Mouse (Mus musculus): ENCODE measurements around the gene Tmem119. TPM values are rescaled to one million over a fixed set of nuclear protein-coding genes. Genes with fewer than 3 reads are reported as not detected.

The Tmem119 gene
- polyA plus RNA-seq (2016; fragmentation: Nextera tagmentation; extraction: Ambion mirVana): 28.8 and 36.2 TPM in 2 replicates

DNA sequence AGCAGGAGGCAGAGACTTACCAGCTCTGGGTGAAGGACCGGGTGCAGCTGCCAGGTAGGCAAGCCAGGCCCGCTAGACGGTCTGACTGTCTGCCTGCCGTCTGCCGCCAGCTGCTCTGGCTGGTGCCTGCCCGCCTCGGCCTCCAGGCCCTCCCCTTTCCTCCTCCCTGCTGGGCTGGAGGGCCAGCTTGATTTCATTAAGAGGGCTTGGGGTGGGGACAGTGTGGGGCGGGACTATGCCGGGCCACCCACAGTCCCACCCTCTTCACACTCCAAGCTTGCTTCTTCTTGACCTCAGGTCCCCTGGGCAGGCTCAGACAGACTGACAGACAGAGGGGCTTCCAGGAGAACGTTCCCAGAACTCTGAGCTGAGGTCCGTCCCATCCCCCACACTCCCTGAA lies at the start of gene Tmem119:
Gene Tmem119, minus strand, starts transcription at position 237 of the 400 bp plus-strand sequence.
- DNase-seq (ENCODE audit: extremely low spot score, low spot score): peak; percentile 64
- Histone ChIP-seq H3K27ac (peak within 1 kb of the TSS; percentile 80), H3K4me3 (peak within 1 kb of the TSS; percentile 36), H3K36me3 (replicated peaks) (no peaks in the 10 kb centered on the region), H3K9me3 (no peaks in the 10 kb centered on the region), H3K27me3 (ENCODE audit: poor library complexity, severe bottlenecking) (peaks cover 50% of the 10 kb centered on the region), H3K4me1 (peaks cover 67% of the 10 kb centered on the region)
- WGBS: 1% methylated on average over 11 of the region's 11 CpGs

DNA sequence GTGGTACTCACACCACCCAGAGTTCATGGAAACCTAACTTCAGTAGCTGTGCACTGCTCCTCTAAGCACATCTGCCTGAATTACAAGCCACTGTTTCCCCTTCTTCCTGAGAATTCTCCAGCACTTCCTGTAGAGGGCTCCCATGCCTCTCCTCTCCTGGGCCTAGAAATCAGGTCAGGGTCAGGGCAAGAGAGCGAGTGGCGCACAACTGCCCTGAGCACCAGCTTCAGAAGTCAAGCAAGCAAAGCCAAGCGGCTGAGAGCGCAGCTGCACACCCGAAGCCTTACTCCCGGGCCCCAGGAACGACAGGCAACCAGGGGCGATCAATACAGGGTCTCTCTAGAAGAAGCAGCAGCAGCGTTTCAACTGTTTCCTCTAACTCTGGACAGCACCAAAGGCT lies 47.3 kb upstream of the Tmem119 start:
- Histone ChIP-seq H3K4me1 (no peaks in the 10 kb centered on the region), H3K36me3 (replicated peaks) (peaks cover 99% of the 10 kb centered on the region), H3K9me3 (no peaks in the 10 kb centered on the region; the same call in 1 of the 2 replicates), H3K4me3 (no peak overlapping the region), H3K27me3 (ENCODE audit: poor library complexity, severe bottlenecking) (no peaks in the 10 kb centered on the region), H3K27ac (no peak overlapping the region)
- no peak for DNase-seq (ENCODE audit: extremely low spot score, low spot score)
- 93% methylated on average over 9 of the region's 9 CpGs for WGBS

DNA sequence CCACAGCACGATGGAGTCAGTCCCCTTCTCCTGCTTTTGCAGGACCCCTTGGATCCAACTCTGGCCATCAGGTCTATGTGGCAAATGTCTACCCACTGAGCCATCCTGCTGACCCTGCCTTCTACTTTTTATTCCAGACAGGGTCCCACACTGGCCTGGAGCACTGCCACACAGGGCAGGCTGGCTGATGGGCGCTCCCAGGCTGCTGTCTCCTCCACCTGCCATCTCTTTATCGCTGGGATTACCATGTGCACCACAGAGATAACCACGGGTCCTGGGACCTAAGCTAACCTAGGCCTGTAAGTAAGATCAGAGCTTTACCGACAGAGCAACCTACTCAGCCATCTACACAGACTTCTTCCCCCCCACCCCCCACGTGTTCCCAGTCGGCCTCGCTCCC lies 46.3 kb upstream of the Tmem119 start:
- no peaks in the 10 kb centered on the region for H3K27me3 ChIP-seq (ENCODE audit: poor library complexity, severe bottlenecking)
- H3K4me1 ChIP-seq: no peaks in the 10 kb centered on the region
- peaks cover 100% of the 10 kb centered on the region for H3K36me3 ChIP-seq (replicated peaks)
- no peaks in the 10 kb centered on the region; the same call in 1 of the 2 replicates for H3K9me3 ChIP-seq
- H3K27ac ChIP-seq: no peak overlapping the region
- 93% methylated on average over 8 of the region's 8 CpGs for WGBS
- DNase-seq (ENCODE audit: extremely low spot score, low spot score): no peak
- H3K4me3 ChIP-seq: no peak overlapping the region

DNA sequence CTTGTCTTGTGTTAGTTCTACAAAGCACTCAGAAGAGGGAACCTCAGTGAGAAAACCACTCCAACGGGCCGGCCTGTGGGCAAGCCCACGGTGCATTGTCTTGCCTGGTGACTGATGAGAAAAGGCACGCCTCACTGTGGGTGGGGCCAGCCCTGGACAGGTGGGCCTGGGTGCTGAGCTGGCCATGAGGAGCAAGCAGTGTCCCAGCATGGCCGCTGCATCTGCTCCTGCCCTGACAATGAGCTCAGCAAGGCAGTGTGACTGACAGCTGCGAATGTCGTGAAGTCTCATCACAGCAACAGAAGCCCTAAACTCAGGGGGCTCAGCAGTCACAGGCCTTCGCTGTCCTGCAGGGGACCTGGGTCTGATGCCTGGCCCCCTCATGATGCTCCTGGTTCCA lies 45.3 kb upstream of the Tmem119 start:
- no peak overlapping the region for H3K4me3 ChIP-seq
- H3K36me3 ChIP-seq (replicated peaks): peaks cover 98% of the 10 kb centered on the region
- no peaks in the 10 kb centered on the region for H3K27me3 ChIP-seq (ENCODE audit: poor library complexity, severe bottlenecking)
- H3K27ac ChIP-seq: no peak overlapping the region
- DNase-seq (ENCODE audit: extremely low spot score, low spot score): no peak
- H3K4me1 ChIP-seq: no peaks in the 10 kb centered on the region
- no peaks in the 10 kb centered on the region; the same call in 1 of the 2 replicates for H3K9me3 ChIP-seq
- WGBS: 95% methylated on average over 8 of the region's 8 CpGs

DNA sequence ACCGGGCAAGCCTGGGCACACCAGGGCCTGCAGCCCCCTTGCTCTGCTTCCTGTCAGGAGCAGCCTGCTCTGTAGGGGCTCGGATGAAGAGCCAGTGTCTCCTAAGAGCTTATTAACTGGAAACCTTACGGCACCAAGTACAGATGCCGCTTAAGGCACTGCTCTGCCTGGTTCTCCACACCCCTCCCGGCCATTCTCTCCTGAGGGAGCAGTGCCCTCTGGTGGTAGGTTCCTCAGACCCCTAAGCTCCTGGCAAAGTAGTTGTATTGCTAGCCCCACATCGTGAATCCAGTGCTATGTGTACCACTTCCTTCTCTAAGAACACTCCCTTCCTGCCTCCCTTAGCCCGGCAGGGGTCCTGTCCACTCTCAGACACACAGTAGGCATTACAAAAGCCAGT lies 44.4 kb upstream of the Tmem119 start:
- Histone ChIP-seq H3K36me3 (replicated peaks) (peaks cover 98% of the 10 kb centered on the region), H3K27me3 (ENCODE audit: poor library complexity, severe bottlenecking) (no peaks in the 10 kb centered on the region), H3K27ac (no peak overlapping the region), H3K9me3 (no peaks in the 10 kb centered on the region; the same call in 1 of the 2 replicates), H3K4me3 (no peak overlapping the region), H3K4me1 (no peaks in the 10 kb centered on the region)
- 79% methylated on average over 7 of the region's 7 CpGs for WGBS
- peak; percentile 32 for DNase-seq (ENCODE audit: extremely low spot score, low spot score)

DNA sequence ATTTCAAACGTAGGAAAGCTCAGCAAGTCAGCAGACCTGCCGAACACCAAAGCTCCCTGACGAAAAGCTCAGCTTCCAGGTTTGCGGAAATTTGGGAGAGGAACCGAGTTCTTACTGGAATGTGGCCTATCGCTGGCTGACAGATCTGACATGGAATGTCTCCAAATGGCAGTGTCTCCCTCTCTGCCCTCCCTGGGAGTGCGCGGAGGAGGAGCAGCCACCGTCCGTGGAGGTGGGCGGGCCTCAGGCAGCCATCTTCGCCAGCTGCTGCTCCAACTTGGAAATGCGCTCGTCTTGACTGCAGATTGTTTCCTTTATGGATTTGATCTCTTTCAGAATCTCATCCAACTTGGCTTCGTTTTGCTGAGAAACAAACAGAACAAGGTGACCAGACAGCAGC lies 43.8 kb upstream of the Tmem119 start:
- Histone ChIP-seq H3K27me3 (ENCODE audit: poor library complexity, severe bottlenecking) (no peaks in the 10 kb centered on the region), H3K4me1 (no peaks in the 10 kb centered on the region), H3K27ac (no peak overlapping the region), H3K4me3 (no peak overlapping the region), H3K36me3 (replicated peaks) (peaks cover 94% of the 10 kb centered on the region), H3K9me3 (no peaks in the 10 kb centered on the region; the same call in 1 of the 2 replicates)
- DNase-seq (ENCODE audit: extremely low spot score, low spot score): no peak
- 92% methylated on average over 15 of the region's 15 CpGs for WGBS

DNA sequence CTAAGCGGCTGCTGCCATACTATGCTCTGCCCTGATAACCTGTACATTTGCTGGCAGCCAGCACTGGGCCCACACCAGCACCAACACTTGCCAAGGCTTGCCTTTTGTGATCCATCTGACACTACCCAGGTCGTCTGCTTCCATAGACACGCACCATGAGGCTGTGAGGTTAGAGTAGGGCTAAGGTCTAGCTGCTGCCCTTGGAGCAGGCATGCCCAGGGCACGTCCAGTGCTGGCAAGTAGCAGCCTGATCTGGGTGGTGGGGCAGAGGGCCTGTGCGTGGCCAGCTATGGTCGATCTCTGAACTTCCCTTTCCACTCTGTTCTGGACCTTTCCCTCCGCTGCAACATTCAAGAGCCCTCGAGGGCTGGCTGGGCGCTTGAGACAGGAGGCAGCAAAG lies 42.6 kb upstream of the Tmem119 start:
- DNase-seq (ENCODE audit: extremely low spot score, low spot score): no peak
- Histone ChIP-seq H3K27me3 (ENCODE audit: poor library complexity, severe bottlenecking) (no peaks in the 10 kb centered on the region), H3K27ac (0 out of 2 replicates have a peak overlapping the region, but pooled peaks have one; percentile 7), H3K4me3 (no peak overlapping the region), H3K4me1 (no peaks in the 10 kb centered on the region), H3K9me3 (no peaks in the 10 kb centered on the region), H3K36me3 (replicated peaks) (peaks cover 85% of the 10 kb centered on the region)
- WGBS: 95% methylated on average over 9 of the region's 9 CpGs

DNA sequence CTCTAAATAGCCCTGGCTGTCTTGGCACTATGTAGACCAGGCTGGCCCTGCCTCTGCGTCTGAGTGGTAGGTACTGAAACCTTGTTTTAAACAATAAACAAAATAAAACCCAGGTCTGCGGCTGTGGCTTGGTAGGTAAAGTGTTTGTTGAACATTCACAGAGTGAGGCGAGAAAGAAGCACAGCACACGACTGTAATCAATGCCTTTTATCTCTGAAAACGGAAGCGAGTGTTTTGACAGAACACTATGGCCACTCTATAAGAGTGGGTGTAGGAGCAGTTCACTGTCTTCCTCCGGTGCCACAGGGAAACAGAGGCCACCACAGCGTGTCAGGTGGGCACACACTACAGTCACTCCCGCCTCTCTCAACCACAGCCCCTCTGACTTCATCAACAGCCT lies 41.9 kb upstream of the Tmem119 start:
- no peaks in the 10 kb centered on the region for H3K4me1 ChIP-seq
- H3K27me3 ChIP-seq (ENCODE audit: poor library complexity, severe bottlenecking): no peaks in the 10 kb centered on the region
- H3K9me3 ChIP-seq: no peaks in the 10 kb centered on the region
- 95% methylated on average over 9 of the region's 9 CpGs for WGBS
- no peak overlapping the region for H3K27ac ChIP-seq
- H3K36me3 ChIP-seq (replicated peaks): peaks cover 78% of the 10 kb centered on the region
- H3K4me3 ChIP-seq: no peak overlapping the region
- DNase-seq (ENCODE audit: extremely low spot score, low spot score): no peak

DNA sequence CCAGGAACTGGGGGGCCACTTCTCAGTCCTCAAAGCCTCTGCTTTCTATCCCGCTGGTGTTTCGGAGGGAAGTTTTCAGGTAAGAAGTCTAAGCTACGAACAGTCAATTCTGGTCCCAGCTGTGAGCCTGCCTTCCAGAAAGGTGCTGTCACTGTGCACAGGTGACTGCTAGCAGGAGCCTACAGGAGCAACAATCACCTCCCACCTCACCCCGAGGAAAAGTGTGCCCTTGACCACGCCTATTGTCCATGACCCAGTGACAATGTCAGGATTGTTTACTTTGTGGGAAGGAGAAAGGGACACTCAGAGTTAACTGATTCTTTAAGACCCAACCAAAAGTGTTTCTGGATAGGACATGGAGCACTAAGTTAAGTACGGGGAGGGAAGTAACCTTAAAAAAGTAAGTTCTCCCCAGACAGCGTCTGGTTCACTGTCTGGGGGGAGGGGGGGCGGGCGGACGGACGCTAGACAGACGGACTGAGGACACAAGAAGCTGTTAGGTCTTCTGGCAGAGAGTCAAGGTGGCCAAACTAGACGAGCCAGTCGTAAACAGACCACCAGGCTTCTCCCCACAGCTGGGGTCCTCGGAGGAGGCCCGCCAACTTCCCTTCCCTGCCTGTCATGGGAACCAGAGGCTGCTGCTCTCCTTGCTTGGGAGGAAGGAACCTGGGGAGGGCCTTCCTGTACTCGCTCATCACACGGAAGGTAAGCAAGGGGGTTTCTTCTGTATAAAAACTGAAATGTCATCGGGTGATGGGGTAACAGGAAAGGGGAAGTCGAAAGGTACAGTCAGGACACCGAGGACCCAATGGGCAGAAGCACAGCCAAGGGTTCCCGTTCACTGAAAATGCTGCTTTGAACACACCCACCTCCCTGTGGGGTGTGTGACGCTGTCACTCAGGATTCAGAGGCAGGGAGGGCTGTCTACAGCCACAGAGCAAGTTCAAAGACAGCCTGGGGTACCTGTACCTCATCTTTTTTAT lies 41.2 kb upstream of the Tmem119 start:
- Histone ChIP-seq H3K4me3 (no peak overlapping the region), H3K9me3 (no peaks in the 10 kb centered on the region), H3K27ac (no peak overlapping the region), H3K27me3 (ENCODE audit: poor library complexity, severe bottlenecking) (no peaks in the 10 kb centered on the region), H3K36me3 (replicated peaks) (peaks cover 71% of the 10 kb centered on the region), H3K4me1 (no peaks in the 10 kb centered on the region)
- no peak for DNase-seq (ENCODE audit: extremely low spot score, low spot score)
- 90% methylated on average over 23 of the region's 23 CpGs for WGBS

DNA sequence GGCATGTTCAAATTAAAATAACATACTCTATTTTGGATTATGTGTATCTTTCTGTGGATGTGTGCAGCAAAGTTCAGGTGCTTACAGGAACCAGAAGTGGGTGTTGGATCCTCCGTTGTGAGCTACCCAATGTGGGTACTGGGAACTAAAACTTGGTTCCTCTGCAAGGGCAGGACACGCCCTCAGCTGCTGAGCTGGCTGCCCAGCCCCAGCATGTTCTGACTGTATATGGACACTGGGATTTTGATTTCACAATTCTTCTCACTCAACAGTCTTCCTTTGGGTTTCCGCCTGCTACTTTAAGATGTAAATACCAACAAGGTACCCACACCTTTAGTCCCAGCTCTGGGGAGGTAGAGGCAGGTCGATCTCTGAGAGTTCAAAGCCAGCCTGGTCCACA lies 40.1 kb upstream of the Tmem119 start:
- DNase-seq (ENCODE audit: extremely low spot score, low spot score): no peak
- Histone ChIP-seq H3K27me3 (ENCODE audit: poor library complexity, severe bottlenecking) (no peaks in the 10 kb centered on the region), H3K27ac (no peak overlapping the region), H3K4me1 (no peaks in the 10 kb centered on the region), H3K9me3 (no peaks in the 10 kb centered on the region), H3K4me3 (no peak overlapping the region), H3K36me3 (replicated peaks) (peaks cover 60% of the 10 kb centered on the region)
- 94% methylated on average over 4 of the region's 4 CpGs for WGBS

DNA sequence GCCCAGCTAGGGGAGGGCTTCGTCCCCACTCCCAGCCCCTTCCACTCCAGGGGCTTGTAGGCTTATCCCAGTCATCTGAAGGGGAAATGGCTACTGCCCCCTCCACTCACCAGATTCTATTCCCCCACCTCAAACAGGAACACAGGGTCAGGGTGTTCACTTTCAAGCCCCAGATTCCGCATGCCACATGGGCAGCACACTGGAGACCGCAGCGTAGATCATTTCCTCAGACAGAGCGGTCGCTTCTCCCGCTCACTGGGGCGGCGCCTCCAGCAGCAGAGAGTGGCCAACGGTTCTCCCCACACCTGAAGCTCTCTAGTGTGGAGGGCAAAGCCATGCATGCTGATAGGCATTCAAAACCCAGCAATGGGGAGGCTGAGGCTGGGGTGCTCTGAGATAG lies 36.6 kb upstream of the Tmem119 start:
- Histone ChIP-seq H3K27me3 (ENCODE audit: poor library complexity, severe bottlenecking) (no peaks in the 10 kb centered on the region), H3K4me3 (no peak overlapping the region), H3K36me3 (replicated peaks) (peaks cover 26% of the 10 kb centered on the region), H3K9me3 (no peaks in the 10 kb centered on the region), H3K27ac (no peak overlapping the region), H3K4me1 (peaks cover 9% of the 10 kb centered on the region; the same call in 1 of the 2 replicates)
- WGBS: 94% methylated on average over 10 of the region's 10 CpGs
- DNase-seq (ENCODE audit: extremely low spot score, low spot score): no peak

DNA sequence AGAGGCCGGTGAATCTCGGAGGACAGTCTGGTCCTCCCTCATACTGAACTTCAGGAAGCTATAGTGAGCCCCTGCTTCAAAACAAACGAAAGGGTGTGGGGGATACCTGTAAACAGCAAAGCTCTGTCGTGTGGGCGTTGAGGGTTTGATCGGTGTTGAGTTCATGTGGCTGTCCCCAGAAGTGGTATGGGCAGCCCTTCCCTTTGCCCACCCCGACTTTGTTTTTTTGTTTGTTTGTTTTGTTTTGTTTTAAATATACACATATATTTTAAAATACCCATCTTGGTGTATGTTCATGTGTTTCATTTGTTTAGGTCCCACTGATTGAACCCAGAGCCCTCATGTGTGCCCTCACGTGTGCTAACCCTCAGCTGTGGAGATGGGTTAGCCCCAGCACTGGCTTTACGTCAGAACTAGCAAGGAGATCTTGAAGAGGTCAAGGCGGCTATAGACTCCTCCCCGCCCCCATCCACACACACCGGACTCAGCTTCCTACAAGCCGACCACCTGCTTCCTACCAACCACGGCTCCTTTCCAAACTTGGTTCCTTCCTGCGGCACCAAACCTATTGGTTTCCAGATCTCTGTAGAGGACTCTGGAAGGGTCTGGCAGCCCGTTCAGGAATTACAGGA lies 33.1 kb upstream of the Tmem119 start:
- 0 out of 2 replicates have a peak, but pooled peaks cover 2% of the 10 kb centered on the region for H3K36me3 ChIP-seq (replicated peaks)
- no peak for DNase-seq (ENCODE audit: extremely low spot score, low spot score)
- no peaks in the 10 kb centered on the region for H3K9me3 ChIP-seq
- H3K27ac ChIP-seq: no peak overlapping the region
- WGBS: 75% methylated on average over 16 of the region's 16 CpGs
- peaks cover 16% of the 10 kb centered on the region for H3K4me1 ChIP-seq
- no peaks in the 10 kb centered on the region for H3K27me3 ChIP-seq (ENCODE audit: poor library complexity, severe bottlenecking)
- H3K4me3 ChIP-seq: no peak overlapping the region

DNA sequence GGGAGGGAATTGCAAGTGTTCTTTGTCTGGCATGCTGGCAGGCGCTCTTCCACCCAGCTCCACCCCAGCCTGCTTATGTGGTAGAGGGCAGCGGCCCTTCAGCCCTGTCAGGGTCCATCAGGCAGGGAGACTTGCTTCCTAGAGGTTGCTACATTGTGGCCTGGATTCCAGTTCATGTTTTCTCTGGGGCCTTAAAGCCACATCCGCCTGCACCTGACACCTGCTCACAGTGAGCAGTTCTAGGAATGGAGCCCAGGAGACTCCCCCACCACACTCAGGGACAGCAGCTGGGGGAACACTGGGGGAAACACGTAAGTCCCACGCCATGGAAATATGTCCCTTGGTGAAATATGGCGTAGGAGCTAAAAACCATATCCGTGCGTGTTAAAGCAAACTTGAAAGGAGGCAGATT lies 32.2 kb upstream of the Tmem119 start, which contains the start of gene Selplg:
Gene Selplg, minus strand, starts transcription at position 155 of the 412 bp plus-strand sequence.
- Histone ChIP-seq H3K9me3 (no peaks in the 10 kb centered on the region), H3K4me3 (no peak within 1 kb of the TSS), H3K27me3 (ENCODE audit: poor library complexity, severe bottlenecking) (no peaks in the 10 kb centered on the region), H3K4me1 (peaks cover 20% of the 10 kb centered on the region), H3K36me3 (replicated peaks) (no peaks in the 10 kb centered on the region), H3K27ac (no peak within 1 kb of the TSS)
- no peak for DNase-seq (ENCODE audit: extremely low spot score, low spot score)
- 43% methylated on average over 8 of the region's 8 CpGs for WGBS
